Mouse (Mus musculus) midbrain, embryonic 14.5 days (tissue): ENCODE measurements around the gene Olfr823. TPM values are rescaled to one million over a fixed set of nuclear protein-coding genes. Genes with fewer than 3 reads are reported as not detected.

Experiments
- polyA plus RNA-seq: library from polyadenylated mRNA; unstranded; fragments of >200 nt; fragmentation: Nextera tagmentation; extraction: Ambion mirVana; gene quantifications from 2 replicates; pipeline ENCODE4 v1.2.1, GENCODE M21; 2014

The Olfr823 gene
- polyA plus RNA-seq, 1 experiment from 2014 or later, result not detected

Other genes starting within 250 kb of the Olfr823 start
- gene Olfr814, start 235.5 kb downstream of the Olfr823 start, polyA plus RNA-seq, result not detected in 2 replicates
- not detected in 2 replicates for gene Olfr815, start 209.5 kb downstream of the Olfr823 start, polyA plus RNA-seq
- not detected in 2 replicates for gene Olfr816, start 199.8 kb downstream of the Olfr823 start, polyA plus RNA-seq
- gene Olfr818, start 166.3 kb downstream of the Olfr823 start, polyA plus RNA-seq, result not detected in 2 replicates
- gene Olfr819, start 148.1 kb downstream of the Olfr823 start, polyA plus RNA-seq, result not detected in 2 replicates
- not detected in 2 replicates for gene Olfr247, start 139.2 kb downstream of the Olfr823 start, polyA plus RNA-seq
- gene Gm10310, start 130.3 kb downstream of the Olfr823 start, polyA plus RNA-seq, result not detected in 2 replicates
- gene Olfr820, start 102.8 kb downstream of the Olfr823 start, polyA plus RNA-seq, result not detected in 2 replicates
- not detected in 2 replicates for gene Olfr821, start 85.0 kb downstream of the Olfr823 start, polyA plus RNA-seq
- not detected in 2 replicates for gene Olfr822, start 44.2 kb downstream of the Olfr823 start, polyA plus RNA-seq
- not detected in 2 replicates for gene Olfr824, start 14.6 kb upstream of the Olfr823 start, polyA plus RNA-seq
- not detected in 2 replicates for gene Olfr825, start 51.4 kb upstream of the Olfr823 start, polyA plus RNA-seq
- gene Olfr826, start 68.8 kb upstream of the Olfr823 start, polyA plus RNA-seq, result not detected in 2 replicates
- gene Olfr827, start 99.0 kb upstream of the Olfr823 start, polyA plus RNA-seq, result not detected in 2 replicates
- 2.6 and 6.9 TPM in 2 replicates for gene Neurod4, start 164.9 kb upstream of the Olfr823 start, polyA plus RNA-seq
- 0.17 TPM in 1 of 2 replicates, not detected in the other for gene Tespa1, start 207.5 kb upstream of the Olfr823 start, polyA plus RNA-seq